Mouse (Mus musculus) testis, postnatal 14 days (tissue): ENCODE measurements around the gene Syce1.
"Not testable (repeated sequence)": the region's sequence is repeated elsewhere in the genome, so short reads cannot be mapped to it uniquely, and the experiment has no call there.

ENCODE experiments used
- DNase-seq: peaks from one replicate; pipeline ENCODE4 v3.0.0; 2021; ENCODE audit warnings: low spot score

Syce1 gene

GRCm38 (mm10) chr7:140765888-140766739, 21.5 kb downstream of the Syce1 start:
- no peak for DNase-seq

DNA sequence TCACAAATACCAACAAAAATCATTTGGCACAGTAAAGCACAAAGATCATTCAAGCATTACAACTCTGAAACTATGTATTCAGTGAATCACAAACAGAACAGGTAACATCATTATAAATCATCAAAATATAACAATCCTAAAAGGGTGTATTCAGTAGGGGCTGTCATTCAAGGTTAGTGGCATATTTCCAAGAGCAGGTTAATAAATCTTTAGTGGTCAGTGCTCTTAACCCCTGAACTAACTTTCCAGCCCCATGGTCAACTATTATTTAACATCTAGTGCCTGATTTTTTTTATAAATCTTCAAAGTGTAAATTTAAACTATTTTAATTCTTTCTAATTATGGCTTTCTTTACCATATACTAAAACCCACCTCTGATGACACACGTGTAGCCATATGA, 22.3 kb downstream of the Syce1 start:
- DNase-seq = not testable (repeated sequence)

- DNase-seq = no peak
Observed at GRCm38 (mm10) chr7:140763447-140764020, 24.1 kb downstream of the Syce1 start, which contains the start of gene Cyp2e1. Gene Cyp2e1 (plus strand): TSS chr7:140763739.

DNA sequence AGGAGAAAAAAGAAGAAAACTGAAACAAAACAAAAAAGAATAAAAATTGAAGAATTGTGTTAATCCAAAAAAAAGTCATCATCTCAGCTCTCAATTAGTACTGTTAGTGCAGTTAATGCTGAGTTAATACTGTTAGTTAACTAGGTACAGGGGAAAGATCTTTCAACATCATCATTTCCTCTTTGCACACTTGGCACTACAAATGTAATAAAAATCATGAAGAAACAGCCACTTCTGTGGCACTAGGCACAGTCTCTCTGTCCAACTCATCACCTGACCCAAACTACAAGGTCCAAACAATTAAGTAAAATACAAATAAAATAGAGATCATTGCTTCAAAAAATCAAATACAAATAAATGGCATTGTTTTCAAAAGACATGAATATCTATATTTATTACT, 27.0 kb downstream of the Syce1 start:
- DNase-seq = no peak

DNA sequence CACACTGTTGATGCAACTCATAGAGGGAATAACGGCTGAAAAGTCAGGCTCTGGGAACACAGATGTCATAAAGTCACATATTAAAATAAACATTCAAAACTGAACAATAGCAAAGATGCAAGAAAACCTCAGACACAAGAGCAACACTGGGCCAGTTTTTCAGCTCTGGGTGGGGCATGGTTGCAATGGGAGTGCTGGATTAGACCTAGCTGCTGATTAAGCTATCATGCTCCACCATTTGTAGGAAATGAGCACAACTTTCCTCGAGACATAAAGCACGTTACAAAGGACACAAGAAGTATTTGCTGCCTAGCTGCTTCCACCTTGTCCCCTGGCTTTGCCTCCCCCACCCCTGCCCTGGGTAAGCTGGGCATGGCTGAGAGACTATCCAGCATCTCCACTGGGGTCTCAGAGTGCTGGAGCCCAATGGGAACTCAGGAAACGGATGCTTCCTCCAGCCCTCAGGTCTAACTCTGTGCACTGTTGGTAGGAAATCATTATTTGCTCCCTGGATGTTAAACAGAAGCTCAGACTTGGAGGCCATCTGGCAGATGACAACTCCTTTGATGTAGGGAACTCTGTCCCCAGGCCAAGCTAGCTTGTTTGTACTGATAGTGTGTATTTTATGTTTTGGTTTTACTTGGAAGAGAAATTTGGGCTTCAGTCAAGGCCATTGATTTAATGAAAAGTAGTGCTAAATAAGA, 31.3 kb downstream of the Syce1 start:
- no peak for DNase-seq

- no peak for DNase-seq
Observed at GRCm38 (mm10) chr7:140754556-140754955, 33.1 kb downstream of the Syce1 start.

- DNase-seq = no peak
Observed at GRCm38 (mm10) chr7:140748827-140749160, 38.9 kb downstream of the Syce1 start.

GRCm38 (mm10) chr7:140748116-140748826, 39.4 kb downstream of the Syce1 start:
- DNase-seq = no peak

DNA sequence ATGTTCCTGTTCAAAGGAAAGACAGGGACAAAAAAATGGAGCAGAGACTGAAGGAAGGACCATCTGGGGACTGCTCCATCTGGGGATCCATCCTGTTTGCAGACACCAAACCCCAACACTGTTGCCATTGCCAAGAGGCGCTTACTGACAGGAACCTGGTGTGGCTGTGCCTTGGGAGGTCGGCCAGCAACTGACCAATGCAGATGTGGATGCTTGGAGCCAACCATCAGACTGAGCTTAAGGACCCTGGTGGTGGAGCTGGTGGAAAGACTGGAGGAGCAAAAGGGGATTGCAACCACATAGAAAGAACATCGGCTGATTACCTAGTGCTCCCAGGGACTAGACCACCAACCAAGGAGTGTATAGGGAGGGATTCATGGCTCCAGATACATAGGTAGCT, 40.2 kb downstream of the Syce1 start:
- DNase-seq = no peak

GRCm38 (mm10) chr7:140733162-140733561, 54.5 kb downstream of the Syce1 start:
- no peak for DNase-seq
